In the genomic region with DNA sequence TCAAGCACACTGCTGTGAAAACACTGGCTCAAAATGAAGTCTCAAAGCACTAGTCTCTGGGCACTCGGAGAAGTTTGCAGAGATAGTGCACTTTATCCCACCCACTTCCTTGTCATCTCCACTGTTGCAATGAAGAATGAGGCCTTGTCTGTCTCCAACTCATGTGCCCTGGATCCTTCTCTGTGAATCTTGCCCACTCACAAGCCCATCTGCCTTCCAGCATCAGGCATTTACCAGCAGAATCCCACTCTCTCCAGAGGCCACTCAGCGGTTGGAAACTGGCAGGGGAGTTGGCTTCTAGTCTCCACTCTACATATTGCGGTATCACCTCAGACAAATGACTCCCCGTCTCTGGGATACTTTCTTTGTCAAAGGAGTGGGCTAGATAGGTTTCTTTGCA, we compare ENCODE assay signal across 26 mouse cellular contexts.
"Had no signal": no experiment of that assay in that cellular context is flagged by ENCODE, and none has a peak within 500 bp of the region (broad histone marks: within the 10 kb centered on the region; RNA-seq: fewer than 3 reads in every experiment).

No protein-coding gene starts in this region.

- H3K27me3 ChIP-seq: heart, embryonic 12.5 days; intestine, embryonic 15.5 days; limb, embryonic 12.5 days; liver, embryonic 13.5 days; liver, embryonic 15.5 days had no signal

- H3K9ac ChIP-seq: heart, embryonic 12.5 days; hindbrain, embryonic 14.5 days; intestine, embryonic 15.5 days; limb, embryonic 12.5 days; liver, embryonic 13.5 days; liver, embryonic 15.5 days; liver, postnatal 0 days had no signal

- H3K4me2 ChIP-seq: heart, embryonic 12.5 days; hindbrain, embryonic 14.5 days; intestine, embryonic 15.5 days; limb, embryonic 12.5 days; liver, embryonic 11.5 days; liver, embryonic 13.5 days; liver, embryonic 15.5 days had no signal

- H3K36me3 ChIP-seq: heart, embryonic 10.5 days; heart, embryonic 12.5 days; hindbrain, embryonic 10.5 days; intestine, embryonic 15.5 days; limb, embryonic 10.5 days; limb, embryonic 12.5 days; liver, embryonic 13.5 days; liver, embryonic 15.5 days had no signal

- DNase-seq: gastrocnemius, adult 2 months; gastrocnemius, postnatal 10 days; gastrocnemius, postnatal 25 days; heart, adult 18-20 months; heart, postnatal 10 days; heart, postnatal 4 days; kidney, adult 18-20 months; kidney, adult 8-10 months; kidney, postnatal 10 days; kidney, postnatal 25 days; kidney, postnatal 4 days; liver; liver, embryonic 13.5 days; liver, postnatal 0 days had no signal

- H3K27ac ChIP-seq: gastrocnemius, adult 2 months; heart, embryonic 10.5 days; hindbrain, embryonic 10.5 days; hindbrain, embryonic 14.5 days; intestine, embryonic 15.5 days; limb, embryonic 10.5 days; limb, embryonic 12.5 days; liver, embryonic 13.5 days; liver, embryonic 15.5 days had no signal

- H3K9me3 ChIP-seq: heart, embryonic 10.5 days; heart, embryonic 12.5 days; hindbrain, embryonic 10.5 days; intestine, embryonic 15.5 days; limb, embryonic 10.5 days; limb, embryonic 12.5 days; liver, embryonic 13.5 days; liver, embryonic 15.5 days had no signal

- H3K4me1 ChIP-seq: heart, embryonic 12.5 days; hindbrain, embryonic 10.5 days; liver, embryonic 13.5 days; liver, embryonic 15.5 days had no signal

- H3K4me3 ChIP-seq: gastrocnemius, adult 2 months; heart, embryonic 10.5 days; heart, embryonic 12.5 days; hindbrain, embryonic 10.5 days; intestine, embryonic 15.5 days; limb, embryonic 10.5 days; limb, embryonic 12.5 days; liver, embryonic 13.5 days; liver, embryonic 15.5 days had no signal

- ATAC-seq: hindbrain, embryonic 16.5 days; inflammation-experienced regulatory T-cells, adult 6 months; intestine, embryonic 15.5 days; intestine, postnatal 0 days; liver, postnatal 0 days had no signal
